Mouse (Mus musculus): ENCODE measurements around the gene Dnajc1. TPM values are rescaled to one million over a fixed set of nuclear protein-coding genes. Genes with fewer than 3 reads are reported as not detected.

Gene Dnajc1
- total RNA-seq, 4 experiments from 2014 or later = 8.9 to 11.4 (median 10.8) TPM

GRCm38 (mm10) chr2:18307440-18308305 is 85.0 kb downstream of the Dnajc1 start:
- DNase-seq (ENCODE audit: low spot score in 2 of 2) = no peak

- DNase-seq (ENCODE audit: low spot score in 2 of 2) = no peak
These were observed 91.7 kb downstream of the Dnajc1 start for GRCm38 (mm10) chr2:18300949-18301348.

GRCm38 (mm10) chr2:18285175-18285574 is 107.5 kb downstream of the Dnajc1 start:
- DNase-seq (ENCODE audit: low spot score in 2 of 2) = no peak

GRCm38 (mm10) chr2:18265736-18266135 is 126.9 kb downstream of the Dnajc1 start:
- no peak for DNase-seq (ENCODE audit: low spot score in 2 of 2)

- no peak for DNase-seq (ENCODE audit: low spot score in 2 of 2)
These were observed 128.1 kb downstream of the Dnajc1 start for GRCm38 (mm10) chr2:18264579-18264978.

- no peak for DNase-seq (ENCODE audit: low spot score in 2 of 2)
These were observed 130.3 kb downstream of the Dnajc1 start for GRCm38 (mm10) chr2:18262298-18262697.

GRCm38 (mm10) chr2:18249224-18249623 is 143.4 kb downstream of the Dnajc1 start:
- no peak for DNase-seq (ENCODE audit: low spot score in 2 of 2)

GRCm38 (mm10) chr2:18235524-18235923 is 157.1 kb downstream of the Dnajc1 start:
- no peak for DNase-seq (ENCODE audit: low spot score in 2 of 2)

- no peak for DNase-seq (ENCODE audit: low spot score in 2 of 2)
These were observed 159.6 kb downstream of the Dnajc1 start for GRCm38 (mm10) chr2:18232883-18233567.

GRCm38 (mm10) chr2:18231143-18231542 is 161.5 kb downstream of the Dnajc1 start:
- no peak for DNase-seq (ENCODE audit: low spot score in 2 of 2)

GRCm38 (mm10) chr2:18229279-18229678 is 163.4 kb downstream of the Dnajc1 start:
- DNase-seq (ENCODE audit: low spot score in 2 of 2) = peak in 1 of 2 experiments; percentile 31

- no peak for DNase-seq (ENCODE audit: low spot score in 2 of 2)
These were observed 164.1 kb downstream of the Dnajc1 start for GRCm38 (mm10) chr2:18228486-18229062.

- no peak for DNase-seq (ENCODE audit: low spot score in 2 of 2)
These were observed 173.1 kb downstream of the Dnajc1 start for GRCm38 (mm10) chr2:18219569-18219968.

GRCm38 (mm10) chr2:18219136-18219535 is 173.5 kb downstream of the Dnajc1 start:
- peak; percentile 21 to 22 for DNase-seq (ENCODE audit: low spot score in 2 of 2)

- DNase-seq (ENCODE audit: low spot score in 2 of 2) = peak; percentile 19 to 28
These were observed 174.1 kb downstream of the Dnajc1 start for GRCm38 (mm10) chr2:18218500-18218899.

- peak; percentile 65 to 81 for DNase-seq (ENCODE audit: low spot score in 2 of 2)
These were observed 174.8 kb downstream of the Dnajc1 start for GRCm38 (mm10) chr2:18217867-18218266.

GRCm38 (mm10) chr2:18214031-18214430 is 178.6 kb downstream of the Dnajc1 start:
- no peak for DNase-seq (ENCODE audit: low spot score in 2 of 2)

- DNase-seq (ENCODE audit: low spot score in 2 of 2) = no peak
These were observed 182.7 kb downstream of the Dnajc1 start for GRCm38 (mm10) chr2:18209948-18210347.

GRCm38 (mm10) chr2:18209211-18209823 is 183.3 kb downstream of the Dnajc1 start:
- no peak for DNase-seq (ENCODE audit: low spot score in 2 of 2)

GRCm38 (mm10) chr2:18208578-18208977 is 184.1 kb downstream of the Dnajc1 start:
- peak in 1 of 2 experiments; percentile 13 for DNase-seq (ENCODE audit: low spot score in 2 of 2)

GRCm38 (mm10) chr2:18206811-18207210 is 185.8 kb downstream of the Dnajc1 start:
- DNase-seq (ENCODE audit: low spot score in 2 of 2) = no peak

GRCm38 (mm10) chr2:18205118-18205517 is 187.5 kb downstream of the Dnajc1 start:
- peak; percentile 35 to 41 for DNase-seq (ENCODE audit: low spot score in 2 of 2)
